Mouse (Mus musculus): ENCODE measurements at regions not wholly inside any gene's neighbourhood (a gene's known extent, or its start where the extent isn't known, plus 50 kb on each side); places are given as distances from the start of the nearest gene placed in this dataset.

- TF ChIP-seq CTCF (IDR thresholded peaks at IDR 0.05; ENCODE audit: borderline replicate concordance, insufficient read depth, low read length) (no peak), POLR2A (IDR thresholded peaks at IDR 0.05; ENCODE audit: low read depth, low read length) (no peak)
Measured at GRCm38 (mm10) chr3:21700326-21700725, 376.1 kb upstream of the Tbl1xr1 start.

All from embryonic fibroblast, embryonic 13.5 days (primary cell).